Mouse (Mus musculus) midbrain, postnatal 0 days (tissue): ENCODE data around the gene Ilk. TPM values are rescaled to one million over a fixed set of nuclear protein-coding genes. Genes with fewer than 3 reads are reported as not detected.

ENCODE experiments used
- ATAC-seq: fragments of 200-750 bp; cut with Nextera tagmentation; 2 replicates; pipeline ENCODE4 v1.8.0; 2017; ENCODE audit warnings: moderate number of reproducible peaks, mild to moderate bottlenecking, moderate TSS enrichment, moderate library complexity; ENCODE audit not compliant: low FRiP score
- DNase-seq: peaks from one replicate; pipeline ENCODE4 v3.0.0-alpha.2; 2015; ENCODE audit warnings: low spot score
- H3K27ac ChIP-seq: fragments of 300-500 bp; sonication (generic); 2 replicates; pipeline ENCODE4 v1.5.1; 2014; ENCODE audit warnings: low read depth, mild to moderate bottlenecking, low read length, mixed read lengths
- H3K27me3 ChIP-seq: fragments of 300-500 bp; sonication (generic); 2 replicates; pipeline ENCODE4 v1.6.1; 2014; ENCODE audit warnings: low read length, control low read depth, mixed read lengths; ENCODE audit not compliant: insufficient read depth
- H3K36me3 ChIP-seq: fragments of 300-500 bp; sonication (generic); 2 replicates; pipeline ENCODE4 v1.6.1; 2014; ENCODE audit warnings: low read length, control low read depth, mixed read lengths; ENCODE audit not compliant: insufficient read depth
- H3K4me1 ChIP-seq: fragments of 300-500 bp; sonication (generic); 2 replicates; pipeline ENCODE4 v1.6.1; 2014; ENCODE audit warnings: mild to moderate bottlenecking, control low read depth, antibody characterized with exemption, low read length, mixed read lengths; ENCODE audit not compliant: insufficient read depth
- H3K4me2 ChIP-seq: fragments of 300-500 bp; sonication (generic); 2 replicates; pipeline ENCODE4 v1.6.1; 2014; ENCODE audit warnings: low read depth, mild to moderate bottlenecking, low read length, mixed read lengths; ENCODE audit not compliant: poor library complexity, severe bottlenecking
- H3K4me3 ChIP-seq: fragments of 300-500 bp; sonication (generic); 2 replicates; pipeline ENCODE4 v1.5.1; 2014; ENCODE audit warnings: low read depth, mild to moderate bottlenecking, low read length, moderate library complexity
- H3K9ac ChIP-seq: fragments of 300-500 bp; sonication (generic); replicated peaks from 2 replicates; pipeline ENCODE4 v1.6.1; 2014; ENCODE audit warnings: mild to moderate bottlenecking, low read length, moderate library complexity, mixed read lengths; ENCODE audit not compliant: poor library complexity, severe bottlenecking
- H3K9me3 ChIP-seq: fragments of 300-500 bp; sonication (generic); 2 replicates; pipeline ENCODE4 v1.6.1; 2016; ENCODE audit warnings: low read length, control low read depth
- CTCF ChIP-seq: IDR thresholded peaks from 2 replicates; pipeline ENCODE4 v1.5.1; 2016; ENCODE audit warnings: antibody characterized with exemption, mild to moderate bottlenecking
- WGBS: fragments of 180-500 bp; shearing (Covaris S2); extraction: QIAGEN DNeasy Blood & Tissue Kit; methylation state at CpG from one replicate; pipeline ENCODE4 v1.1.7; 2014; 5-methylcytosine and 5-hydroxymethylcytosine counted together
- polyA plus RNA-seq: library from polyadenylated mRNA; unstranded; fragments of >200 nt; fragmentation: Nextera tagmentation; extraction: Ambion mirVana; gene quantifications from 2 replicates; pipeline ENCODE4 v1.2.1, GENCODE M21; 2015
- total RNA-seq: library from RNA; depleted of rRNA; stranded (reverse); fragments of >200 nt; gene quantifications from 2 replicates; pipeline ENCODE4 v1.2.3, GENCODE M21; 2014; rRNA removed

Gene Ilk
- total and polyA plus RNA-seq, 2 experiments from 2014 or later, result 130 to 139 TPM

DNA sequence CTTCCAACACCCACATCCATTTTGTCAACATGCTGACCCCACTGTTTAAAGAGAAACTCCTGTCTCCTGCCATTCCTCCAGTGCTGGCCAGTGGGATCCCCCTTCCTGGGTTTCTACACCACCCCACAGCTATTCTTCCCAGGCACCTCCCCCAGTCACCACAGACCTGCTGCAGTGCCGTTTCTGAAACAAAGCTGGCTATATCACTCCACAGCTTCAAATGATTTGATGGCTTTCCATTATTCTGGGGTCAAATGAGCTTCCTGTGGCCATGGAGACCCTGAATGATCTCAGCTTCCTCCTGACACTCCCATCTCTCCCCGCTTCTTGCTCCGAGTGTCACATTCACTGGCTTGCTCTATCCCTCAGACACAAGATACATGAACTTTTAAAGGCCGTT lies 48.2 kb downstream of the Ilk start:
- Histone ChIP-seq H3K4me3 (peak overlapping the region; percentile 8; the same call in 1 of the 2 replicates), H3K4me1 (peaks cover 19% of the 10 kb centered on the region), H3K27ac (no peak overlapping the region), H3K9ac (0 out of 2 replicates have a peak overlapping the region, but pooled peaks have one; percentile 13), H3K27me3 (no peaks in the 10 kb centered on the region), H3K9me3 (no peaks in the 10 kb centered on the region), H3K4me2 (peak overlapping the region; percentile 36), H3K36me3 (peaks cover 28% of the 10 kb centered on the region)
- WGBS, result 8% methylated on average over 4 of the region's 4 CpGs
- no peak for DNase-seq
- no peak for ATAC-seq
- TF ChIP-seq CTCF, result no peak

DNA sequence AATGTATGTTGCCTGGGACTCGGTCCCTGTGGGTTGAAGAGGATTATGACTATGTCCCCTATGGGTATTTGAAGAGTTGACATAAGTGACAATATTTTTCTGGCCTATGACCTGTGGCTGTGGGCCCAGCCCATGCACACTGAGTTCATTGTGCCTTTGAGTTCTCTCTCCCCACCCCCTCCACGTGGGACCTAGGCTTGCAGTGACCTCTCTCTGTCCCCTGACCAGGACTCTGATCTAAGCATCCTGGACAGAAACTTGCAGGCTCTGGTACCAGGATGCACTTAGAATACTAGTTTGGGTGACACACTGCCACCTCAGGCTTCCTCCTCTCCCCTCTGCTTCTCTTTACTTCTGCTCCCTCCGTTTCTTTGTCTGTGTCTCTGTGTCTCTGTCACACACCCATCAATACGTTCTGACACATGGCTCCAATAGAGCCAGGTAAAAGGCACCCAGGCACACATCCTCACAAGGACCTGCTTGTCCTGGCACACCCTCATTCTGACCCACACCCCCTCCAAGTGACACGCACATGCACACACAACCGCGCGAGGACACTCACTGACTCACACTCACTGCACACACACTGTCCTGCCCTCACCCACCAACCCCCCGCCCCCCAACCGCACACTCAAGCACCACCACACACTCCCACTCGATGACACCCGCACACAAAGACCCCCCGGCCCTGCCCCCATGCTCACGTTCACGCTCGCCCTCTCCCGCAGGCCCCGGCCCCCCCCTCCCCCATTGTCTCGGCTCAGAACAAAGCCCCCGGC lies 50.3 kb downstream of the Ilk start:
- no peak for TF ChIP-seq CTCF
- H3K27me3 ChIP-seq, result no peaks in the 10 kb centered on the region
- peaks cover 19% of the 10 kb centered on the region for H3K4me1 ChIP-seq
- DNase-seq (peak; percentile 42), ATAC-seq (peak; percentile 81)
- peak overlapping the region; percentile 100 for H3K9ac ChIP-seq
- H3K36me3 ChIP-seq, result peaks cover 14% of the 10 kb centered on the region
- peak overlapping the region; percentile 54 for H3K4me2 ChIP-seq
- H3K9me3 ChIP-seq, result no peaks in the 10 kb centered on the region
- peak overlapping the region; percentile 97 for H3K4me3 ChIP-seq
- WGBS, result 3% methylated on average over 17 of the region's 20 CpGs
- peak overlapping the region; percentile 100 for H3K27ac ChIP-seq

GRCm38 (mm10) chr7:105787285-105788140 lies 51.1 kb downstream of the Ilk start, which contains the start of gene Dchs1:
Gene Dchs1 (minus strand): TSS chr7:105787654.
- ATAC-seq (peak; percentile 77), DNase-seq (peak; percentile 63)
- under 1% methylated on average over 52 of the region's 97 CpGs for WGBS
- H3K9me3 ChIP-seq, result no peaks in the 10 kb centered on the region
- H3K36me3 ChIP-seq, result peaks cover 7% of the 10 kb centered on the region; the same call in 1 of the 2 replicates
- H3K4me1 ChIP-seq, result peaks cover 19% of the 10 kb centered on the region
- H3K27me3 ChIP-seq, result no peaks in the 10 kb centered on the region
- H3K9ac ChIP-seq, result peak within 1 kb of the TSS; percentile 100
- H3K27ac ChIP-seq, result peak within 1 kb of the TSS; percentile 100
- H3K4me3 ChIP-seq, result peak within 1 kb of the TSS; percentile 97
- TF ChIP-seq CTCF, result no peak
- peak within 1 kb of the TSS; percentile 54 for H3K4me2 ChIP-seq

- H3K4me3 ChIP-seq, result no peak overlapping the region
- H3K4me2 ChIP-seq, result no peak overlapping the region
- no peak for DNase-seq
- no peak overlapping the region for H3K27ac ChIP-seq
- H3K9ac ChIP-seq, result no peak overlapping the region
- no peak for ATAC-seq
- no peaks in the 10 kb centered on the region for H3K9me3 ChIP-seq
- no peak for TF ChIP-seq CTCF
- no peaks in the 10 kb centered on the region for H3K27me3 ChIP-seq
- 93% methylated on average over 1 of the region's 1 CpGs for WGBS
- no peaks in the 10 kb centered on the region for H3K36me3 ChIP-seq
- H3K4me1 ChIP-seq, result peaks cover 3% of the 10 kb centered on the region; the same call in 1 of the 2 replicates
Observed at GRCm38 (mm10) chr7:105791147-105791546, 54.8 kb downstream of the Ilk start.

Other genes starting within 250 kb of the Ilk start
- gene Smpd1, start 182.2 kb upstream of the Ilk start, total RNA-seq, result 162 and 182 TPM in 2 replicates
- gene Smpd1, start 182.2 kb upstream of the Ilk start, polyA plus RNA-seq, result 115 and 127 TPM in 2 replicates
- gene Apbb1, start 154.9 kb upstream of the Ilk start, total RNA-seq, result 391 and 571 TPM in 2 replicates
- 341 and 372 TPM in 2 replicates for gene Apbb1, start 154.9 kb upstream of the Ilk start, polyA plus RNA-seq
- gene Hpx, start 136.5 kb upstream of the Ilk start, total RNA-seq, result not detected in 2 replicates
- 0.20 TPM in 1 of 2 replicates, not detected in the other for gene Hpx, start 136.5 kb upstream of the Ilk start, polyA plus RNA-seq
- gene Trim3, start 103.0 kb upstream of the Ilk start, total RNA-seq, result 164 and 171 TPM in 2 replicates
- gene Trim3, start 103.0 kb upstream of the Ilk start, polyA plus RNA-seq, result 108 and 109 TPM in 2 replicates
- gene Timm10b, start 96.5 kb upstream of the Ilk start, total RNA-seq, result 36.4 and 107 TPM in 2 replicates
- gene Timm10b, start 96.5 kb upstream of the Ilk start, polyA plus RNA-seq, result 170 and 179 TPM in 2 replicates
- gene Arfip2, start 96.2 kb upstream of the Ilk start, total RNA-seq, result 62.1 and 90.0 TPM in 2 replicates
- 84.9 and 95.3 TPM in 2 replicates for gene Arfip2, start 96.2 kb upstream of the Ilk start, polyA plus RNA-seq
- gene Gm45799, start 96.0 kb upstream of the Ilk start, total RNA-seq, result 55.3 and 65.6 TPM in 2 replicates
- 11.3 and 23.7 TPM in 2 replicates for gene Gm45799, start 96.0 kb upstream of the Ilk start, polyA plus RNA-seq
- gene Dnhd1, start 85.8 kb upstream of the Ilk start, total RNA-seq, result 3.8 and 5.2 TPM in 2 replicates
- gene Dnhd1, start 85.8 kb upstream of the Ilk start, polyA plus RNA-seq, result 1.8 and 1.9 TPM in 2 replicates
- 19.1 and 29.3 TPM in 2 replicates for gene Rrp8, start 793 bp downstream of the Ilk start, total RNA-seq
- gene Rrp8, start 793 bp downstream of the Ilk start, polyA plus RNA-seq, result 16.1 and 19.4 TPM in 2 replicates
- gene Taf10, start 7.8 kb downstream of the Ilk start, total RNA-seq, result 65.7 and 87.1 TPM in 2 replicates
- gene Taf10, start 7.8 kb downstream of the Ilk start, polyA plus RNA-seq, result 91.2 and 102 TPM in 2 replicates
- gene Tpp1, start 15.6 kb downstream of the Ilk start, total RNA-seq, result 38.3 and 66.8 TPM in 2 replicates
- gene Tpp1, start 15.6 kb downstream of the Ilk start, polyA plus RNA-seq, result 41.3 and 42.2 TPM in 2 replicates
- gene Dchs1, start 51.1 kb downstream of the Ilk start, total RNA-seq, result 101 and 105 TPM in 2 replicates
- gene Dchs1, start 51.1 kb downstream of the Ilk start, polyA plus RNA-seq, result 7.0 and 7.5 TPM in 2 replicates
- 16.6 and 18.6 TPM in 2 replicates for gene Mrpl17, start 74.5 kb downstream of the Ilk start, total RNA-seq
- 173 and 192 TPM in 2 replicates for gene Mrpl17, start 74.5 kb downstream of the Ilk start, polyA plus RNA-seq
- gene Gm4070, start 217.4 kb downstream of the Ilk start, total RNA-seq, result 1.0 and 4.9 TPM in 2 replicates
- gene Gm4070, start 217.4 kb downstream of the Ilk start, polyA plus RNA-seq, result 0.11 and 0.31 TPM in 2 replicates